ENCODE assay signal across 9 mouse cellular contexts in the genomic region with DNA sequence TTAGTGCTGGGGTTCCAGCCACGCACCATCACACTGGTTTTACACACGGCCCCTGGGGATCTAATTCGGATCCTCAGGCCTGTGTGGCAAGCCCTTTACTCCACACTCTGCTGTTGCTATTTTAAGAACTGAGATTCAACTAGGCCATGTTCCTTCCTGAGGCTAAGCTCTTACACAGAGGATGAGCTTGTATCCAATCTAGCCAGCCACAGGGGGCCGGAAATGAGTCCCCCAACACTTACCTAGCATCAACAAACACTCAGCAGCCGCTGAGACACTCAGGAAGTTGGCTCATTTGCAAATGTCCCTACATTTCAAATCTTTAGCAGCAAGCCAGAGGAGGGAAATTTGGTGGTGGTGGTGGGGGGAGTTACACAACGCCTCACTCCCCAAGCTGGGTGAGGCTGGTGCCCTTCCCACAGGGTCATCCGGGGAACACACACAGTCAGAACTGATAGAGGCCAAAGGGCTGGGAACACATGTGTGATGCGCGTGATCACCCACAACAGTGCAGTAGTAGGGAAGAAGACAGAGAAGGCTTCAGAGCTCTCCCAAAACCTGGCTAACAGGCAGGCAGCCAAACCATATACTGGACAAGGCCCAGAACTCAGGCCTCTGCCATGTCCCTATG. TPM values are rescaled to one million over a fixed set of nuclear protein-coding genes. Genes with fewer than 3 reads are reported as not detected.
DNase-seq lines count a peak whose midpoint lies in the region; ATAC-seq and TF ChIP-seq lines count a peak whose summit lies in the region.
"Had no signal": no experiment of that assay in that cellular context is flagged by ENCODE, and none has a peak within 500 bp of the region (broad histone marks: within the 10 kb centered on the region; RNA-seq: fewer than 3 reads in every experiment).

No protein-coding gene starts in this region.

- H3K9me3 ChIP-seq in limb, embryonic 10.5 days (replicated peaks) = no peaks in the 10 kb centered on the region
- H3K9me3 ChIP-seq in neural tube, embryonic 15.5 days (replicated peaks) = no peaks in the 10 kb centered on the region
- H3K9me3 ChIP-seq: midbrain, embryonic 12.5 days had no signal

- H3K27me3 ChIP-seq in limb, embryonic 10.5 days (ENCODE audit: low read depth, poor library complexity, severe bottlenecking) = no peaks in the 10 kb centered on the region
- H3K27me3 ChIP-seq in neural tube, embryonic 15.5 days (replicated peaks) = no peaks in the 10 kb centered on the region
- H3K27me3 ChIP-seq: midbrain, embryonic 12.5 days had no signal

- no peak for TF ChIP-seq POLR2A in bone marrow macrophage, adult 2 months (IDR thresholded peaks at IDR 0.05; ENCODE audit: borderline replicate concordance, low read depth, low read length)

- intact Hi-C loops in left cerebral cortex, adult 2 months (cut with DNase I) = no loop called here
- intact Hi-C loops in left cerebral cortex, postnatal 4 days (cut with DNase I) = loop anchor here (5.0 kb wide), 1 partner anchor 35 kb away; no protein-coding TSS in a partner anchor

- no peaks in the 10 kb centered on the region for H3K36me3 ChIP-seq in limb, embryonic 10.5 days
- H3K36me3 ChIP-seq in neural tube, embryonic 15.5 days = no peaks in the 10 kb centered on the region
- H3K36me3 ChIP-seq: midbrain, embryonic 12.5 days had no signal

- DNase-seq in left cerebral cortex, adult 2 months (ENCODE audit: extremely low spot score in 1 of 2, low spot score in 2 of 2) = no peak
- no peak for DNase-seq in left cerebral cortex, postnatal 4 days
- no peak for DNase-seq in limb, embryonic 10.5 days (ENCODE audit: low spot score)
- DNase-seq in testis, postnatal 10 days (ENCODE audit: low spot score) = no peak
- DNase-seq in embryo, embryonic 10 days (ENCODE audit: low spot score) = no peak
- no peak for DNase-seq in adrenal gland, postnatal 36 days

- 62% methylated on average over 9 of the region's 9 CpGs for WGBS in limb, embryonic 10.5 days
- 66% methylated on average over 9 of the region's 9 CpGs for WGBS in neural tube, embryonic 15.5 days

- H3K4me2 ChIP-seq in neural tube, embryonic 15.5 days = no peak overlapping the region
- H3K4me2 ChIP-seq: midbrain, embryonic 12.5 days had no signal

- H3K9ac ChIP-seq in neural tube, embryonic 15.5 days (replicated peaks) = no peak overlapping the region
- H3K9ac ChIP-seq: midbrain, embryonic 12.5 days had no signal

- no peak for TF ChIP-seq CTCF in left cerebral cortex, adult 2 months (IDR thresholded peaks at IDR 0.05)
- TF ChIP-seq CTCF in bone marrow macrophage, adult 2 months (IDR thresholded peaks at IDR 0.05; ENCODE audit: low read depth, low read length) = no peak

- no peak overlapping the region for H3K4me3 ChIP-seq in left cerebral cortex, adult 2 months
- H3K4me3 ChIP-seq in bone marrow macrophage, adult 2 months (ENCODE audit: insufficient read depth, low read length) = no peak overlapping the region
- no peak overlapping the region for H3K4me3 ChIP-seq in limb, embryonic 10.5 days
- H3K4me3 ChIP-seq in neural tube, embryonic 15.5 days (replicated peaks) = no peak overlapping the region
- H3K4me3 ChIP-seq: midbrain, embryonic 12.5 days had no signal

- ATAC-seq in neural tube, embryonic 15.5 days (ENCODE audit: low FRiP score) = no peak

- H3K4me1 ChIP-seq in bone marrow macrophage, adult 2 months (ENCODE audit: control insufficient read depth, insufficient read depth, low read length) = peaks cover 37% of the 10 kb centered on the region
- H3K4me1 ChIP-seq in limb, embryonic 10.5 days = peaks cover 35% of the 10 kb centered on the region
- H3K4me1 ChIP-seq in neural tube, embryonic 15.5 days = peaks cover 24% of the 10 kb centered on the region

- peak overlapping the region; percentile 24; the same call in 1 of the 2 replicates for H3K27ac ChIP-seq in left cerebral cortex, adult 2 months
- peak overlapping the region; percentile 58 for H3K27ac ChIP-seq in bone marrow macrophage, adult 2 months (ENCODE audit: insufficient read depth, low read depth, low read length)
- peak overlapping the region; percentile 28; the same call in 1 of the 2 replicates for H3K27ac ChIP-seq in limb, embryonic 10.5 days
- H3K27ac ChIP-seq in neural tube, embryonic 15.5 days (replicated peaks) = peak overlapping the region; percentile 68
- H3K27ac ChIP-seq: midbrain, embryonic 12.5 days had no signal

RNA-seq across cellular contexts. Expression of a gene that starts 2.4 kb away (rescaled TPM):
- total RNA-seq in left cerebral cortex, adult 2 months (2021) = 1 to 10 TPM; 5.1 to 6.9 TPM
- 1 to 10 TPM; 4.9 to 6.9 TPM for total RNA-seq in left cerebral cortex, postnatal 4 days (2021)
- polyA plus RNA-seq in bone marrow macrophage, adult 2 months (2012; ENCODE audit: insufficient read depth, insufficient read length, missing spikeins) = 0.80 and 2.7 TPM in 2 replicates
- 10.1 and 11.8 TPM in 2 replicates for polyA plus RNA-seq in limb, embryonic 10.5 days (2016; fragmentation: Nextera tagmentation; extraction: Ambion mirVana)
- 3.6 and 4.0 TPM in 2 replicates for polyA plus RNA-seq in neural tube, embryonic 15.5 days (2015; fragmentation: Nextera tagmentation; extraction: Ambion mirVana)
- 10 to 100 TPM; 22.4 to 34.9 TPM for total RNA-seq in adrenal gland, postnatal 36 days (2021)

RNA-seq across cellular contexts. Expression of a gene that starts 25.5 kb away (rescaled TPM):
- 10 to 100 TPM; 28.0 to 32.9 TPM for total RNA-seq in left cerebral cortex, adult 2 months (2021)
- 10 to 100 TPM; 28.5 to 28.9 TPM for total RNA-seq in left cerebral cortex, postnatal 4 days (2021)
- 26.9 and 28.3 TPM in 2 replicates for polyA plus RNA-seq in bone marrow macrophage, adult 2 months (2012; ENCODE audit: insufficient read depth, insufficient read length, missing spikeins)
- polyA plus RNA-seq in limb, embryonic 10.5 days (2016; fragmentation: Nextera tagmentation; extraction: Ambion mirVana) = 26.7 and 27.6 TPM in 2 replicates
- polyA plus RNA-seq in neural tube, embryonic 15.5 days (2015; fragmentation: Nextera tagmentation; extraction: Ambion mirVana) = 17.3 and 20.2 TPM in 2 replicates
- total RNA-seq in adrenal gland, postnatal 36 days (2021) = 10 to 100 TPM; 53.0 to 53.3 TPM

RNA-seq across cellular contexts. Expression of a gene that starts 40.5 kb away (rescaled TPM):
- total RNA-seq in left cerebral cortex, adult 2 months (2021) = 10 to 100 TPM; 38.0 to 43.2 TPM
- 10 to 100 TPM; 44.7 to 48.7 TPM for total RNA-seq in left cerebral cortex, postnatal 4 days (2021)
- polyA plus RNA-seq in bone marrow macrophage, adult 2 months (2012; ENCODE audit: insufficient read depth, insufficient read length, missing spikeins) = 45.2 and 53.7 TPM in 2 replicates
- polyA plus RNA-seq in limb, embryonic 10.5 days (2016; fragmentation: Nextera tagmentation; extraction: Ambion mirVana) = 76.7 and 77.7 TPM in 2 replicates
- 89.5 and 93.2 TPM in 2 replicates for polyA plus RNA-seq in neural tube, embryonic 15.5 days (2015; fragmentation: Nextera tagmentation; extraction: Ambion mirVana)
- total RNA-seq in adrenal gland, postnatal 36 days (2021) = 10 to 100 TPM; 32.5 to 41.6 TPM

RNA-seq across cellular contexts. Expression of a gene that starts 54.7 kb away (rescaled TPM):
- total RNA-seq in left cerebral cortex, adult 2 months (2021) = 10 to 100 TPM; 65.0 to 68.6 TPM
- 10 to 100 TPM; 52.1 to 55.8 TPM for total RNA-seq in left cerebral cortex, postnatal 4 days (2021)
- 90.8 and 96.9 TPM in 2 replicates for polyA plus RNA-seq in bone marrow macrophage, adult 2 months (2012; ENCODE audit: insufficient read depth, insufficient read length, missing spikeins)
- 47.1 and 50.5 TPM in 2 replicates for polyA plus RNA-seq in limb, embryonic 10.5 days (2016; fragmentation: Nextera tagmentation; extraction: Ambion mirVana)
- 86.5 and 93.2 TPM in 2 replicates for polyA plus RNA-seq in neural tube, embryonic 15.5 days (2015; fragmentation: Nextera tagmentation; extraction: Ambion mirVana)
- 10 to 100 TPM; 38.9 to 42.8 TPM for total RNA-seq in adrenal gland, postnatal 36 days (2021)

RNA-seq across cellular contexts. Expression of a gene that starts 54.8 kb away (rescaled TPM):
- total RNA-seq in left cerebral cortex, adult 2 months (2021) = 10 to 100 TPM; 76.0 to 82.8 TPM
- total RNA-seq in left cerebral cortex, postnatal 4 days (2021) = 10 to 100 TPM; 54.7 to 61.3 TPM
- polyA plus RNA-seq in bone marrow macrophage, adult 2 months (2012; ENCODE audit: insufficient read depth, insufficient read length, missing spikeins) = 7.1 and 9.7 TPM in 2 replicates
- 10.9 and 18.1 TPM in 2 replicates for polyA plus RNA-seq in limb, embryonic 10.5 days (2016; fragmentation: Nextera tagmentation; extraction: Ambion mirVana)
- polyA plus RNA-seq in neural tube, embryonic 15.5 days (2015; fragmentation: Nextera tagmentation; extraction: Ambion mirVana) = 44.3 and 49.7 TPM in 2 replicates
- 10 to 100 TPM; 23.3 to 30.9 TPM for total RNA-seq in adrenal gland, postnatal 36 days (2021)
